In genomic region chr5:134183162-134183561, GRCm38 (mm10) we compare ENCODE assay signal across 7 mouse cellular contexts. TPM values are rescaled to one million over a fixed set of nuclear protein-coding genes. Genes with fewer than 3 reads are reported as not detected.
A peak's percentile ranks its signal among the peaks of the same experiment; 100 is the strongest.
DNase-seq lines count a peak whose midpoint lies in the region; ATAC-seq lines count a peak whose summit lies in the region.

No protein-coding gene starts in this region.

- no peak for DNase-seq in neural tube, embryonic 11.5 days (ENCODE audit: low spot score)
- DNase-seq in neural tube, embryonic 10.5 days (ENCODE audit: extremely low spot score, low spot score) = no peak
- DNase-seq in forebrain, embryonic 11.5 days (ENCODE audit: low spot score) = no peak
- DNase-seq in thymus, postnatal 36 days = no peak
- no peak for DNase-seq in layer of hippocampus, postnatal 10 days (ENCODE audit: low spot score in 2 of 2)

- H3K27ac ChIP-seq in neural tube, embryonic 11.5 days (ENCODE audit: low read depth, low read length) = no peak overlapping the region
- H3K27ac ChIP-seq in forebrain, embryonic 11.5 days (ENCODE audit: low read depth, low read length) = peak overlapping the region; percentile 25; the same call in 1 of the 2 replicates
- peak overlapping the region; percentile 96 for H3K27ac ChIP-seq in limb, embryonic 12.5 days
- peak overlapping the region; percentile 94; the same call in 1 of the 2 replicates for H3K27ac ChIP-seq in stomach, embryonic 15.5 days

- no peak for ATAC-seq in neural tube, embryonic 11.5 days (ENCODE audit: insufficient read depth, low FRiP score, low TSS enrichment)
- no peak for ATAC-seq in forebrain, embryonic 11.5 days (replicated peaks; ENCODE audit: low FRiP score)
- no peak for ATAC-seq in limb, embryonic 12.5 days (ENCODE audit: insufficient number of reproducible peaks, insufficient read depth, low FRiP score, low TSS enrichment, low read depth)
- ATAC-seq in stomach, embryonic 15.5 days (ENCODE audit: insufficient read depth, low FRiP score, low read depth) = no peak

- H3K4me1 ChIP-seq in neural tube, embryonic 11.5 days (ENCODE audit: control insufficient read depth, insufficient read depth, low read length) = peaks cover 12% of the 10 kb centered on the region
- peaks cover 7% of the 10 kb centered on the region for H3K4me1 ChIP-seq in forebrain, embryonic 11.5 days (replicated peaks; ENCODE audit: control insufficient read depth, insufficient read depth, low read length)
- peaks cover 23% of the 10 kb centered on the region for H3K4me1 ChIP-seq in limb, embryonic 12.5 days (replicated peaks)
- peaks cover 19% of the 10 kb centered on the region for H3K4me1 ChIP-seq in stomach, embryonic 15.5 days

- no peaks in the 10 kb centered on the region for H3K36me3 ChIP-seq in neural tube, embryonic 11.5 days (ENCODE audit: control insufficient read depth, insufficient read depth, low read length)
- H3K36me3 ChIP-seq in forebrain, embryonic 11.5 days (ENCODE audit: control insufficient read depth, insufficient read depth, low read length) = no peaks in the 10 kb centered on the region
- H3K36me3 ChIP-seq in limb, embryonic 12.5 days = no peaks in the 10 kb centered on the region
- no peaks in the 10 kb centered on the region for H3K36me3 ChIP-seq in stomach, embryonic 15.5 days

- H3K4me3 ChIP-seq in neural tube, embryonic 11.5 days (ENCODE audit: low read depth, low read length) = peak overlapping the region; percentile 76
- peak overlapping the region; percentile 79 for H3K4me3 ChIP-seq in forebrain, embryonic 11.5 days (ENCODE audit: low read depth, low read length)
- H3K4me3 ChIP-seq in limb, embryonic 12.5 days (replicated peaks) = peak overlapping the region; percentile 75
- peak overlapping the region; percentile 69 for H3K4me3 ChIP-seq in stomach, embryonic 15.5 days (replicated peaks)

- peak overlapping the region; percentile 69 for H3K4me2 ChIP-seq in neural tube, embryonic 11.5 days (ENCODE audit: low read depth)
- H3K4me2 ChIP-seq in forebrain, embryonic 11.5 days (ENCODE audit: low read depth, low read length, severe bottlenecking) = peak overlapping the region; percentile 68
- peak overlapping the region; percentile 84 for H3K4me2 ChIP-seq in limb, embryonic 12.5 days
- peak overlapping the region; percentile 85 for H3K4me2 ChIP-seq in stomach, embryonic 15.5 days

- no peaks in the 10 kb centered on the region for H3K9me3 ChIP-seq in neural tube, embryonic 11.5 days (ENCODE audit: control insufficient read depth, low read length)
- 0 out of 2 replicates have a peak, but pooled peaks cover 3% of the 10 kb centered on the region for H3K9me3 ChIP-seq in forebrain, embryonic 11.5 days (ENCODE audit: control insufficient read depth, low read length)
- H3K9me3 ChIP-seq in limb, embryonic 12.5 days = peaks cover 5% of the 10 kb centered on the region
- no peaks in the 10 kb centered on the region for H3K9me3 ChIP-seq in stomach, embryonic 15.5 days

- 53% methylated on average over 7 of the region's 7 CpGs for WGBS in neural tube, embryonic 11.5 days
- 61% methylated on average over 7 of the region's 7 CpGs for WGBS in forebrain, embryonic 11.5 days
- WGBS in limb, embryonic 12.5 days = 54% methylated on average over 7 of the region's 7 CpGs
- WGBS in stomach, embryonic 15.5 days = 35% methylated on average over 7 of the region's 7 CpGs

- peak overlapping the region; percentile 92 for H3K9ac ChIP-seq in neural tube, embryonic 11.5 days (ENCODE audit: low read length)
- peak overlapping the region; percentile 93 for H3K9ac ChIP-seq in forebrain, embryonic 11.5 days (ENCODE audit: low read length)
- H3K9ac ChIP-seq in limb, embryonic 12.5 days (replicated peaks) = peak overlapping the region; percentile 88
- peak overlapping the region; percentile 63; the same call in 1 of the 2 replicates for H3K9ac ChIP-seq in stomach, embryonic 15.5 days

- H3K27me3 ChIP-seq in neural tube, embryonic 11.5 days (ENCODE audit: control insufficient read depth, insufficient read depth, low read length) = no peaks in the 10 kb centered on the region
- no peaks in the 10 kb centered on the region for H3K27me3 ChIP-seq in forebrain, embryonic 11.5 days (ENCODE audit: control insufficient read depth, insufficient read depth, low read length)
- H3K27me3 ChIP-seq in limb, embryonic 12.5 days = no peaks in the 10 kb centered on the region
- H3K27me3 ChIP-seq in stomach, embryonic 15.5 days (replicated peaks) = no peaks in the 10 kb centered on the region

RNA-seq across cellular contexts. Expression of gene Gtf2ird2, which starts 0.7 kb away (rescaled TPM):
- polyA plus RNA-seq in neural tube, embryonic 11.5 days (2014; fragmentation: Nextera tagmentation; extraction: Ambion mirVana) = 6.9 and 8.6 TPM in 2 replicates
- polyA plus RNA-seq in forebrain, embryonic 11.5 days (2014; fragmentation: Nextera tagmentation; extraction: Ambion mirVana) = 8.4 and 9.8 TPM in 2 replicates
- 10.8 and 13.2 TPM in 2 replicates for polyA plus RNA-seq in limb, embryonic 12.5 days (2016; fragmentation: Nextera tagmentation; extraction: Ambion mirVana)
- 7.7 and 8.2 TPM in 2 replicates for polyA plus RNA-seq in stomach, embryonic 15.5 days (2015; fragmentation: Nextera tagmentation; extraction: Ambion mirVana)
- 10 to 100 TPM; 13.1 to 14.7 TPM for total RNA-seq in layer of hippocampus, postnatal 10 days (2021)

RNA-seq across cellular contexts. Expression of gene Rcc1l, which starts 6.6 kb away (rescaled TPM):
- 23.6 and 25.4 TPM in 2 replicates for polyA plus RNA-seq in neural tube, embryonic 11.5 days (2014; fragmentation: Nextera tagmentation; extraction: Ambion mirVana)
- polyA plus RNA-seq in forebrain, embryonic 11.5 days (2014; fragmentation: Nextera tagmentation; extraction: Ambion mirVana) = 29.1 and 34.7 TPM in 2 replicates
- polyA plus RNA-seq in limb, embryonic 12.5 days (2016; fragmentation: Nextera tagmentation; extraction: Ambion mirVana) = 35.9 and 40.1 TPM in 2 replicates
- polyA plus RNA-seq in stomach, embryonic 15.5 days (2015; fragmentation: Nextera tagmentation; extraction: Ambion mirVana) = 27.3 and 30.8 TPM in 2 replicates
- total RNA-seq in layer of hippocampus, postnatal 10 days (2021) = 10 to 100 TPM; 18.0 to 20.8 TPM

RNA-seq across cellular contexts. Expression of gene Ncf1, which starts 46.3 kb away (rescaled TPM):
- polyA plus RNA-seq in neural tube, embryonic 11.5 days (2014; fragmentation: Nextera tagmentation; extraction: Ambion mirVana) = 2.5 and 3.1 TPM in 2 replicates
- polyA plus RNA-seq in forebrain, embryonic 11.5 days (2014; fragmentation: Nextera tagmentation; extraction: Ambion mirVana) = 1.3 and 3.0 TPM in 2 replicates
- 1.9 and 2.4 TPM in 2 replicates for polyA plus RNA-seq in limb, embryonic 12.5 days (2016; fragmentation: Nextera tagmentation; extraction: Ambion mirVana)
- polyA plus RNA-seq in stomach, embryonic 15.5 days (2015; fragmentation: Nextera tagmentation; extraction: Ambion mirVana) = 7.1 and 7.9 TPM in 2 replicates
- total RNA-seq in layer of hippocampus, postnatal 10 days (2021) = 1 to 10 TPM; 5.5 to 5.9 TPM
